Mouse (Mus musculus) E14TG2a.4 (cell line): Measurements from ENCODE around the gene Supt3.

ENCODE experiments used
- CTCF ChIP-seq: conservative IDR thresholded peaks from 2 replicates; pipeline ENCODE4 v1.5.1; 2014; ENCODE audit warnings: low read length
- POU5F1 ChIP-seq: IDR thresholded peaks from 2 replicates; pipeline ENCODE4 v1.6.1; 2014; ENCODE audit warnings: low read length, borderline replicate concordance

GRCm38 (mm10) chr17:44827124-44827523, 50.2 kb downstream of the Supt3 start:
- TF ChIP-seq CTCF (no peak), POU5F1 (no peak)
